Mouse (Mus musculus) gastrocnemius, adult 8-10 months (tissue): ENCODE measurements at regions not wholly inside any gene's neighbourhood (a gene's known extent, or its start where the extent isn't known, plus 50 kb on each side); places are given as distances from the start of the nearest gene placed in this dataset.

ENCODE experiments used
- DNase-seq, 2 experiments: peaks; one replicate each; pipeline ENCODE4 v3.0.0; 2022; ENCODE audit warnings: low spot score in 2 of 2

- no peak for DNase-seq
Measured at GRCm38 (mm10) chr1:137865030-137865429, 310.5 kb downstream of the Ptprc start.

- no peak for DNase-seq
Measured at GRCm38 (mm10) chr1:137863506-137863905, 312.0 kb downstream of the Ptprc start.

DNA sequence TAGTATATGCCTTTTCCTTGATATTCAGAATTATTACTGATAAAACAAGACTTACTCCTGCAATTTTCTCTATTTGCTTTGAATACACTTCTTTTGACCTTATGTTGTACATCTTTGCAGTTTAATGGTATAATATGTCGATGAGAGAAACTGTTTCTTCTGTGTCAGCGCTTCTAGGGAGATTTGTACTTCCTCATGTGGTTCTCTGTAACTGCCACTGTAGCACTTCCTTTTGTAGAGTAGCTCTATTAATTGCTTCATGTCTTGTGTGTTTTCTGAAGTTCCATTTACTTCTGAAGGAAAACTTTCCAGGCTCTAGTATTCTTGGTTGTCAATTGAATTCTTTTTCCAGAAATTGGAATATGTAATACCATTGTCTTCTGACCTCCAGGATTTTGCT lies 323.2 kb downstream of the Ptprc start:
- DNase-seq: no peak

DNA sequence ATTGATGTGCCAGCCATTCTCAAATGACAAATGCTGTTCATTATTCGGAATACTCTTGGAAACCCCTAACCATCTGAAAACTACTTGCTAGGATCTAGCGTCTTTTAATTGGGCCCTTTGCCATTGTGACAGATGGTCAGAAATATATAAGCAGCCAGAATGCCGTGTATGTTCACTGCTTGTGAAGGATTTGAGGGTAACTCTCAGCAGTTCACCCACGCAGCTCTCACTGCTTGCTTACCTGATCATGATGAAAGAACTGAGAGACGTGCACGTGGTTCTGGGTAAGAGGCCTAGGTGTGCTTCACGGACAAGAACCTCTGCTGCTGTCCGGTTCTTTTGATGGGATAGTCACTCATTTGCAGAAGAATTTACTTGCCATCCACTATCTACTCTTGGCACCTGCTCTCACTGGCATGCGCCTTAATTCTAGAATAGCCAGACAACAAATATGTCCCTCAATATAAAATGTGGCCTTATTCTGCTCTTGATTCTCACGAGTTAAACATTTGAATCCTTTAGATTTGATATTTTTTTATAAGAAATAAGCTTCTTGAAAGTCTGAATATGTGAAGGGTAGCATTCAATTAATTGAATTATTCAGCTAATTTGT lies 328.1 kb downstream of the Ptprc start:
- DNase-seq: no peak

DNA sequence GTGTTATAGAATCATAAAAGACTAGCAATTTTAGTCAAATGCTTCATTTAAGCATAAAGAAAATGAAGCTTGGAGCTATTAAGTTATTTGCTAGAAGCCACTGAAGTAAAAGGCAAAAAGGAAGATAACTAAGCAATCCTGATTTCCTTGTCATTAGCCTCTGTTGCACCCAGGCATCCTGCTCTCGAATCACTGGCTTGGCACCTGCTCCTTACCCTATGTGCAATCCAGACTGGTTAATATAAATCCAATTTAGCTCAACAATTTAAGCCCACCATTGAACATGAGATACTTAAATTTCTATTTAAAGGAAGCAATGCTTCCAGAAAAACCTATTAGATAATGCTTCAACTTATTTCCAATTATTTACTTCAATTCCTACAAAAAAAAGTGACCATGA lies 328.7 kb downstream of the Ptprc start:
- no peak for DNase-seq

- DNase-seq: no peak
Measured at GRCm38 (mm10) chr1:137840531-137840930, 335.0 kb downstream of the Ptprc start.

GRCm38 (mm10) chr1:137839703-137840102 lies 335.8 kb downstream of the Ptprc start:
- no peak for DNase-seq

- DNase-seq: no peak
Measured at GRCm38 (mm10) chr1:137839263-137839662, 336.2 kb downstream of the Ptprc start.

GRCm38 (mm10) chr1:137838357-137838756 lies 337.2 kb downstream of the Ptprc start:
- no peak for DNase-seq

- DNase-seq: no peak
Measured at GRCm38 (mm10) chr1:137833535-137833934, 342.0 kb downstream of the Ptprc start.

GRCm38 (mm10) chr1:137831284-137831683 lies 344.2 kb downstream of the Ptprc start:
- DNase-seq: no peak

- DNase-seq: no peak
Measured at GRCm38 (mm10) chr1:137827379-137827778, 348.1 kb downstream of the Ptprc start.

DNA sequence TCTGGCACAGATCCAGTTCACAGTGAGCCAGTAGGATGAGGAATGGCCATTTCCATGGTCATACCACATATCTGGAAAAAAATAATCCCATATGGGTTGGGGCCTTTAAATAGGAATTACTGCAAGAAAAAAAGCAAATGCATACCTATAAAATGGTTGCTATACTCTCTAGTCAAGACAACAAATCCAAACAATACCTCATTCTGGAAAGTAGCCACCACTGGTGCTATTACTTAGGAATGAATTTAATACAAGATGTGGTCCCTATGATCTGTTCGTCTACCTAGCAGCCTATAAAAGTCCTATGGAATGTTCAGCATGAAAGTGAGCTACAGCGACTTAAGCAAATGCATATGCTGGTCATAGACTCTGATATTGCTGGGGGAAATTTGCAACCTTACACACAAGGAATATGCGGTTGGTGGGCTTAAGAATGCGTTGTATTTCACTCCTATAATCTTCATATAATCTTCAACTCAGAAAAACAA lies 360.1 kb downstream of the Ptprc start:
- DNase-seq: no peak

GRCm38 (mm10) chr1:137814556-137814955 lies 361.0 kb downstream of the Ptprc start:
- no peak for DNase-seq

GRCm38 (mm10) chr1:137813716-137814115 lies 361.8 kb downstream of the Ptprc start:
- no peak for DNase-seq

DNA sequence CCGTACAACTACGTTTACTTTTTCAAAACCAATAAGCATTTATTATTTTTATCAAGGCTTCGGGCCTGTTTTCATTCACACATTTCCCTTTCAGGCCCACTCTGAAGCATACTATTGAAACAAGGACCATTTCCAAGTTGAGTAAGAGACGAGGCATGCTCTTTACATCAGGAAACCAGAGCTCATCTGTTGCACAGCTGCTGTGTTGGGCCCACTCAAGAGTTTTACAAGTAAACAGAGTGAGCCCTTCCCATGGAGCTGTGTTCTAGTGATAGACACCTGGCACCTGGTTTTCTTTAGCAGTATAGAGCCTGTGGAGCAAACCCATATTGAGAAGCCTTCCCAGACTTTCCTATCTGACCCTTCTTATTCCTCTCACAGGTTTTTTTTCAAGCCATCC lies 363.5 kb downstream of the Ptprc start:
- DNase-seq: no peak

DNA sequence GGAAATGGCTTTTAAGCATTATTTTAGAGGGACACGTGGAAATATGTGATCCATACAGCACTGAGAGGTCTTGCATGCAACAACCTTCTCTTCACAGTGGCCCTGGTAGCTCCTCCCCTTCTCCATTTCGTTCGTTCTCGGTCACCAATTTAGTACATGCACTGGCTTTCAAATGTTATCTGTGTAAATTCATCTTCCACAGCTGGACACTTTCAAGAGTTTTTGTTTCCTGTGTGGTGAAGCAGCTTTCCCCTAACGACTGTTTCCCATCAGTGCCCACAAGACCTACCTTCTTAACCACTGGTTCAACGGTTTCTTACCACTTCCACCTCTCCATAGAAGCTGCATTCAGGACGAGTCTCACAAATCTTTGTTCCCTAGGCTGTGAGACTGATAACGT lies 368.8 kb downstream of the Ptprc start:
- no peak for DNase-seq

DNA sequence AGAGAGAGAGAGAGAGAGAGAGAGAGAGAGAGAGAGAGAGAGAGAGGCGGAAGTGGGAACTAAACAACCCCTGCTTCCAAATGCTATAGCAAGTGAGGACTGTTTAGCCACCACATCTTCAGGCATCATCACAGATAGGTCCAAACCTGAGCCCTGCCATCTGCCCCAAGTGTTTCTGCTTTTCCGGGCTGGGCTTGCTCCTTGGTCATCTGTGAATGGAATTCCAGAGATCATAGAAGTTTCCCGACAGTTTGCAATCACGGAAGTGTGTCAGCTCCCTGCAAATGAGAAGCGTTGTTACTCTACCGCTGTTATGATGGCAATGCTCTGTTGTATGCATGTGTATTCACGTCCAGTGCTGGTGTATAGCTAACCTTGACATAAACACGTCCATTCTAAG lies 369.3 kb downstream of the Ptprc start:
- DNase-seq: no peak

GRCm38 (mm10) chr1:137802119-137802518 lies 373.4 kb downstream of the Ptprc start:
- no peak for DNase-seq

DNA sequence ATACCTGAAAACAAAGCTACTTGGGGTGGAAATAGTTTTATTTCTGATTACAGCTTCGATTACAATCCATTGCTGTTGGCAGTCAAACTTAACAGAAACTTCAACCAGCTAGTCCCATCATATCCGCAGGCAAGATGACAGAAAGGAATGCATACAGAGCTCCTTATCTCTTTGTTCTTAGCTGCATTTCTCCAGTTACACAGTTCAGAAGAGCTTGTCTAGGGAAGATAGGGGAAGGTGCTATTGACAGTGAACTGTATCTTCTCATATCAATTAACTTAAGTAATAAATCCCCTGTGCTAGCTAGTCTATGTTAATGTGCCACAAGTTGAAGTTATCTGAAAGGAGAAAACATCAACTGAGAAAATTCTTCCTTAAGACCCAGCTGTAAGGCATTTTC lies 374.8 kb downstream of the Ptprc start:
- DNase-seq: no peak

DNA sequence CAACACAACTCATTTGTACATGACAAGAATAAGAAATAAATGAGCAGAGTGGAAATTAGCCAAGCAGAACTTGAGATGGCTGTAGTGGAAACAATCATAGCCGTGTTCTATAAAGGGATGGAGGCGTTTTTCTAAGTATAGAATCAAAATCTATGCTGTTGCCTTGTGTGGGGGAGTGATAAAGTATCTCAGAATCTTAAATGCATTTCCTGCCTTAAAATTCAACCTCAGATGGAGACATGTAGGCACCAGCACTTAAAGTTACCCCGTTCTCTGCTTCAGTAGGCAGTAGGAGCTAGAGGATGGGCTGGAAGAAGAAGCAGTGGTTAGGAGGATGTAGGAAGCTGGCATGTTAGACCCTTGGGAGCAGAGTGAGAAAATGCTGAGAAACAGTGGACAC lies 386.7 kb downstream of the Ptprc start:
- no peak for DNase-seq

GRCm38 (mm10) chr1:137786653-137787052 lies 388.9 kb downstream of the Ptprc start:
- DNase-seq: no peak

DNA sequence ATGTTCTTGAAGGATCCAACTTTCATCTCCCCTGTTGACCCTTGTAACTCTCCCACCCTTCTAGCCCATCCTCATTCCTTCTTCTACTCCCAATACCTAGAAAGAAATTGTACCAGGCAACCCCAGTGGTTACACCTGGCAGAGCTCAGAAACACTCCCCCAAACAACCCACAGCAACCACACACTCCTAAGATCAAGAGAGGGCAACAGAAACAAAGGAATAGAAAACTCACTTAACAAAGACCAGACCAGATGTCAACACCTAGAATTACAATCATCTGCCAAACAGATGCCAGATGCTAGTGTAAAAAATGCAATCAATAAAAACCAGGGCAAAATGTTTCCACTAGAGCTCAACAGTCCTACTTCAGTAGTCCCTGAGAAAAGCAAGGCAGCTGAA lies 400.9 kb downstream of the Ptprc start:
- no peak for DNase-seq

DNA sequence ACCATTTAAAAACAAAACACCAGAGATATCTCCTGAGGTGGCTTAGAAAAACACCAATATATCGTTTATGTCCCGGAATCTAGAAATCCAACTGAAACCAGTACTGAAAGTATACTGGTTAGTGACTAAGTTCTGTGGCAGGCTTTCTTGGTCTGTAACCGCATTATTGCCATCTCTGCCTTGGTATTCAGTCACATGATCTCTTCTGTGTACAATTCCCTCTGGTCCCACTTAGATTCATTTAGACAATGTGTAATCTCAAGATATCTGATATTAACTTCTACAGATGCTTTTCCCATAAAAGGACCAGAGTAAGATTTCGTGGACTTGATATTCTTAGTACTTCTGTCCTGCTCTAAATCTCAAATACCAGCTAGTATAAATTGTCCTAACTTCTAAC lies 414.7 kb downstream of the Ptprc start:
- no peak for DNase-seq
